Mouse (Mus musculus) thymus, adult 2 months (tissue): ENCODE data around the gene Rreb1. TPM values are rescaled to one million over a fixed set of nuclear protein-coding genes. Genes with fewer than 3 reads are reported as not detected.

Experiments
- DNase-seq: peaks from one replicate; pipeline ENCODE4 v3.0.0; 2021
- H3K27ac ChIP-seq: fragments of 200-500 bp; 2 replicates; pipeline ENCODE4 v1.5.1; 2012; ENCODE audit warnings: low read length, control low read depth; ENCODE audit not compliant: control insufficient read depth, insufficient read depth
- H3K27me3 ChIP-seq: fragments of 200-500 bp; 2 replicates; pipeline ENCODE4 v1.6.1; 2012; ENCODE audit warnings: mild to moderate bottlenecking, low read length, moderate library complexity, mixed read lengths; ENCODE audit not compliant: control insufficient read depth, insufficient read depth
- H3K36me3 ChIP-seq: fragments of 200-500 bp; 2 replicates; pipeline ENCODE4 v1.6.1; 2012; ENCODE audit warnings: mild to moderate bottlenecking, low read length, moderate library complexity; ENCODE audit not compliant: control insufficient read depth, insufficient read depth
- H3K4me1 ChIP-seq: fragments of 200-500 bp; replicated peaks from 2 replicates; pipeline ENCODE4 v1.6.1; 2012; ENCODE audit warnings: low read length; ENCODE audit not compliant: control insufficient read depth, insufficient read depth
- H3K4me3 ChIP-seq: fragments of 200-500 bp; 2 replicates; pipeline ENCODE4 v1.5.1; 2012; ENCODE audit warnings: mild to moderate bottlenecking, low read length, control low read depth, moderate library complexity; ENCODE audit not compliant: control insufficient read depth, insufficient read depth
- CTCF ChIP-seq: fragments of 200-500 bp; IDR thresholded peaks from 2 replicates; pipeline ENCODE4 v1.5.1; 2012; ENCODE audit warnings: mild to moderate bottlenecking, control low read depth, low read length, moderate library complexity, borderline replicate concordance; ENCODE audit not compliant: control insufficient read depth, poor library complexity, insufficient read depth; ENCODE audit errors: extremely low read depth
- POLR2A ChIP-seq: fragments of 200-500 bp; IDR thresholded peaks from 2 replicates; pipeline ENCODE4 v1.6.1; 2012; ENCODE audit warnings: mild to moderate bottlenecking, low read length, control low read depth, moderate library complexity; ENCODE audit not compliant: control insufficient read depth, poor library complexity, insufficient read depth; ENCODE audit errors: extremely low read depth
- WGBS: fragments of 180-500 bp; shearing (Covaris S2); methylation state at CpG from one replicate; pipeline ENCODE4 v1.1.7; 2018; 5-methylcytosine and 5-hydroxymethylcytosine counted together
- polyA plus RNA-seq: library from polyadenylated mRNA; depleted of rRNA; stranded (reverse); fragments of >200 nt; gene quantifications from 2 replicates; pipeline ENCODE4 v1.2.3, GENCODE M21; 2012

Gene Rreb1
- polyA plus RNA-seq, 1 experiment: 37.5 TPM

DNA sequence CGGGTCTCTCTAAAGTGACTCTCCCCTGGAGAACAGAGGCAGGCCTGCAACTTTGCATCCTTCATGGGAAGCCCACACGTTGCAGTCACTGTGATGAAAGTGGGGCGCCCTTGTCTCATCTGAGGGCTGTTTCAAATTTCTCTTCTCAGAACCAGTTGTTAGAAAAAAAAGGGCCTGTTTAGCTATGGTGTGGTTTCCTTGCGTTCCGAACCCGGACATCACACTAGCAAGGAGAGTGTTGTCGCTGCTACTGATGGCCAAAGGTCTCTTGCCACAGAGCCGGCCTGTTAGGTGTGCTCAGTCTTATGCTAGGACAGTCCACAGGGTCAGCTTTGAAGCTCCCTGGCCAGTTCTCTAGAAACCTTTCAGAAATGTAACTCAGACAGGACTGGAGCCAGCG, 80.3 kb downstream of the Rreb1 start:
- Histone ChIP-seq H3K27ac (peak overlapping the region; percentile 49), H3K27me3 (no peaks in the 10 kb centered on the region), H3K4me1 (peaks cover 39% of the 10 kb centered on the region), H3K36me3 (no peaks in the 10 kb centered on the region), H3K4me3 (peak overlapping the region; percentile 65)
- 31% methylated on average over 9 of the region's 9 CpGs for WGBS
- DNase-seq: no peak
- TF ChIP-seq POLR2A (no peak), CTCF (no peak)

DNA sequence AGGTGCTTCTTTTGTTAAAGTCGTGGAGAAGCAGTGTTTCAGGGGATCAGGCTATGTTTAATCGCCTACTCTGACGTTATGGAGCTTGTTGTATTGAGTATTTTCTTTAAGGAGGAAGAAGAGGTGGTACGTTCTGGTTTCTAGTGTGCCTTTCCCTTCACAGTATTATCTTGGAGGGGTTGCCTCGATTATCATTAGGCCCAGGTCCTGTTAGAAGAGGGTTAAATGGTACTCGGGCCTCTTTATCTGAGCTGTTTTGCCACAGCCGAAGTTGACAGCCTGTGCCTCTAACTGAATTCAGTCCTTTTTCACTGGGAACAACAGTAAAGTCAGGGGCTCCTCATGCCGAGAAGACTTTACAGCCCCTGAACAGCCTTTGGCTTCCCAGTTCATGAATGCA, 81.6 kb downstream of the Rreb1 start:
- H3K27ac ChIP-seq: no peak overlapping the region
- H3K4me3 ChIP-seq: no peak overlapping the region
- H3K4me1 ChIP-seq: peaks cover 34% of the 10 kb centered on the region
- H3K36me3 ChIP-seq: no peaks in the 10 kb centered on the region
- TF ChIP-seq CTCF (no peak), POLR2A (no peak)
- no peaks in the 10 kb centered on the region for H3K27me3 ChIP-seq
- WGBS: 92% methylated on average over 8 of the region's 8 CpGs
- DNase-seq: no peak

GRCm38 (mm10) chr13:37860204-37860603, 82.0 kb downstream of the Rreb1 start:
- TF ChIP-seq CTCF (no peak), POLR2A (no peak)
- no peak overlapping the region for H3K27ac ChIP-seq
- H3K36me3 ChIP-seq: no peaks in the 10 kb centered on the region
- peaks cover 34% of the 10 kb centered on the region for H3K4me1 ChIP-seq
- WGBS: 96% methylated on average over 3 of the region's 3 CpGs
- no peak overlapping the region for H3K4me3 ChIP-seq
- no peak for DNase-seq
- no peaks in the 10 kb centered on the region for H3K27me3 ChIP-seq

- 76% methylated on average over 3 of the region's 3 CpGs for WGBS
- no peak overlapping the region; the same call in 1 of the 2 replicates for H3K27ac ChIP-seq
- no peaks in the 10 kb centered on the region for H3K27me3 ChIP-seq
- DNase-seq: no peak
- no peaks in the 10 kb centered on the region for H3K36me3 ChIP-seq
- H3K4me3 ChIP-seq: no peak overlapping the region
- TF ChIP-seq POLR2A (no peak), CTCF (no peak)
- H3K4me1 ChIP-seq: peaks cover 34% of the 10 kb centered on the region
Measured at GRCm38 (mm10) chr13:37860789-37861188, 82.6 kb downstream of the Rreb1 start.

DNA sequence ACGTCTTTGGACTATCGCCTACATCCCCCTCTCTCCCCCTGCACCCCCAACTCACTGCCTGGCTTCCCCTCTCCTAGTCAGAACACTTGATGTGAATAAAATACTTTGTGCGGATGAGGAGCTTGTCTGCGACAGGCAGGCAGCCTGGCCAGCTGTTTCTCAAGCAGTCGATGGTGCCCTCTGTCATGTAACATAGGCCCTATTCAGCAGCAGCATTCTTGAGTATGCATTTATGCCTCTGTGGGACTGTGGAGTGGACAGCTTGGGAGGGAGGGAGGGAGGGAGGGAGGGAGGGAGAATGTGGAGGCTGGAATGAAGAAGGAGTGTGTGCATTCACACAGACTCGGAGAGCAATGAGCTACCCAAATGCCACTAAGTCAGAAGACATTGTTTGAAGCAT, 84.3 kb downstream of the Rreb1 start:
- TF ChIP-seq POLR2A: no peak
- TF ChIP-seq CTCF: no peak
- Histone ChIP-seq H3K27me3 (no peaks in the 10 kb centered on the region), H3K27ac (peak overlapping the region; percentile 60)

DNA sequence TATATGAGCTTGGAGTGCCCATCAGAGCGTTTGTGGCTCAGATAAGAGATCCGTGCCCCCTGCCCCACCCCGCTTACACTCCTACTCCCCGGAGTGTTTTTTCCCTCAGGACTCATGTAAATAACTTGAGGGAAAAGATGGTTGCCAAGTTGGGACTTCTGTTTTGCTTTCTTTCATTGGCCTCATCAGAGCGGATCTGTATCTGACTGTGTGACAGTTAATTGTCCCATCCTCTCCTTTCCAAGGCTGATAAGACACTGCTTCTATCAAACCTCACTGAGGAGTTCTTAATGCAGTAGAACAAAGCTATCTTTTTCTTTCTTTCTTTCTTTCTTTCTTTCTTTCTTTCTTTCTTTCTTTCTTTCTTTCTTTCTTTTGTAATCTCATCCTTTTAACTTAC, 85.4 kb downstream of the Rreb1 start:
- Histone ChIP-seq H3K4me3 (no peak overlapping the region), H3K27me3 (no peaks in the 10 kb centered on the region), H3K27ac (peak overlapping the region; percentile 12; the same call in 1 of the 2 replicates), H3K36me3 (no peaks in the 10 kb centered on the region), H3K4me1 (peaks cover 42% of the 10 kb centered on the region)
- no peak for TF ChIP-seq POLR2A
- no peak for TF ChIP-seq CTCF
- DNase-seq: no peak
- WGBS: 94% methylated on average over 5 of the region's 5 CpGs

More for the DNA sequence above, 84.3 kb downstream of the Rreb1 start:
- no peak for DNase-seq
- no peaks in the 10 kb centered on the region for H3K36me3 ChIP-seq
- WGBS: 48% methylated on average over 6 of the region's 6 CpGs
- H3K4me1 ChIP-seq: peaks cover 40% of the 10 kb centered on the region
- H3K4me3 ChIP-seq: no peak overlapping the region

DNA sequence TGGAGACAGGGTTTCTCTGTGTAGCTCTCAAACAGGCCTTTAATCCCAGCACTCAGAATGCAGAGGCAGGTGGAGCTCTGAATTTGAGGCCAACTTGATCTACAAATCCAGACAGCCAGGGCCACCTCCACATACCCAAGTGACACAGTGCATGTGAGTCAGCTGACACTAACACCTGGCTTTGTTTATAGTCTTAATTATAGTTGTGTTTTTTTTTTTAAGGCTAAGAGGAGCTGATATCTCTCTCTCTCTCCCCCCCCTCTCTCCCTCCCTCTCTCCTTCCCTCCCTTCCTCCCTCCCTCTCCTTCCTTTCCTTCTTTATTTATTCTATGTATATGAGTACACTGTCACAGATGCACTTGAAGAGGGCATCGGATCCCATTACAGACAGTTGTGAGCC, 86.5 kb downstream of the Rreb1 start:
- no peak for TF ChIP-seq CTCF
- no peak for TF ChIP-seq POLR2A
- H3K36me3 ChIP-seq: no peaks in the 10 kb centered on the region
- H3K27ac ChIP-seq: no peak overlapping the region
- no peaks in the 10 kb centered on the region for H3K27me3 ChIP-seq
- no peak overlapping the region for H3K4me3 ChIP-seq
- DNase-seq: no peak
- WGBS: 92% methylated on average over 1 of the region's 1 CpGs
- peaks cover 41% of the 10 kb centered on the region for H3K4me1 ChIP-seq
